Mouse (Mus musculus): ENCODE data around the gene Stmn3. TPM values are rescaled to one million over a fixed set of nuclear protein-coding genes. Genes with fewer than 3 reads are reported as not detected.

The Stmn3 gene
- polyA plus RNA-seq (2015; fragmentation: Nextera tagmentation; extraction: Ambion mirVana), result 0.60 and 0.91 TPM in 2 replicates

GRCm38 (mm10) chr2:181314080-181314810 is at the start of gene Stmn3:
TSS of gene Stmn3 (minus strand) at chr2:181314500.
- Histone ChIP-seq H3K9me3 (replicated peaks) (no peaks in the 10 kb centered on the region), H3K9ac (no peak within 1 kb of the TSS), H3K4me2 (peak within 1 kb of the TSS; percentile 37), H3K27ac (no peak within 1 kb of the TSS), H3K27me3 (peaks cover 86% of the 10 kb centered on the region), H3K4me3 (replicated peaks) (0 out of 2 replicates have a peak within 1 kb of the TSS, but pooled peaks have one; percentile 10), H3K4me1 (replicated peaks) (peaks cover 12% of the 10 kb centered on the region), H3K36me3 (no peaks in the 10 kb centered on the region)
- DNase-seq (peak; percentile 21), ATAC-seq (ENCODE audit: low read depth) (no peak)
- 9% methylated on average over 23 of the region's 23 CpGs for WGBS (ENCODE audit: insufficient replicate concordance)

GRCm38 (mm10) chr2:181363946-181364345 is 49.6 kb upstream of the Stmn3 start:
- WGBS (ENCODE audit: insufficient replicate concordance), result 57% methylated on average over 3 of the region's 3 CpGs
- Histone ChIP-seq H3K36me3 (peaks cover 45% of the 10 kb centered on the region), H3K4me2 (peak overlapping the region; percentile 95), H3K4me3 (replicated peaks) (peak overlapping the region; percentile 88), H3K27ac (0 out of 2 replicates have a peak overlapping the region, but pooled peaks have one; percentile 88), H3K4me1 (replicated peaks) (peaks cover 42% of the 10 kb centered on the region), H3K9ac (peak overlapping the region; percentile 92), H3K27me3 (no peaks in the 10 kb centered on the region), H3K9me3 (replicated peaks) (no peaks in the 10 kb centered on the region)
- DNase-seq (no peak), ATAC-seq (ENCODE audit: low read depth) (no peak)

- Histone ChIP-seq H3K27me3 (no peaks in the 10 kb centered on the region), H3K4me1 (replicated peaks) (no peaks in the 10 kb centered on the region), H3K9ac (no peak overlapping the region), H3K9me3 (replicated peaks) (no peaks in the 10 kb centered on the region), H3K36me3 (peaks cover 99% of the 10 kb centered on the region), H3K4me2 (no peak overlapping the region), H3K27ac (no peak overlapping the region), H3K4me3 (replicated peaks) (no peak overlapping the region)
- DNase-seq, result no peak
- WGBS (ENCODE audit: insufficient replicate concordance), result 74% methylated on average over 3 of the region's 3 CpGs
- no peak for ATAC-seq (ENCODE audit: low read depth)
Observed at GRCm38 (mm10) chr2:181356780-181357179, 42.5 kb upstream of the Stmn3 start.

GRCm38 (mm10) chr2:181342766-181343165 is 28.5 kb upstream of the Stmn3 start:
- Histone ChIP-seq H3K27ac (no peak overlapping the region), H3K27me3 (no peaks in the 10 kb centered on the region), H3K4me2 (no peak overlapping the region), H3K9me3 (replicated peaks) (no peaks in the 10 kb centered on the region), H3K4me1 (replicated peaks) (no peaks in the 10 kb centered on the region), H3K4me3 (replicated peaks) (no peak overlapping the region), H3K9ac (no peak overlapping the region), H3K36me3 (peaks cover 89% of the 10 kb centered on the region)
- ATAC-seq (ENCODE audit: low read depth), result no peak
- DNase-seq, result no peak
- WGBS (ENCODE audit: insufficient replicate concordance), result 85% methylated on average over 6 of the region's 6 CpGs

GRCm38 (mm10) chr2:181340426-181340825 is 26.1 kb upstream of the Stmn3 start:
- Histone ChIP-seq H3K9me3 (replicated peaks) (no peaks in the 10 kb centered on the region), H3K27ac (no peak overlapping the region), H3K4me1 (replicated peaks) (no peaks in the 10 kb centered on the region), H3K27me3 (no peaks in the 10 kb centered on the region), H3K4me3 (replicated peaks) (no peak overlapping the region), H3K4me2 (no peak overlapping the region), H3K36me3 (peaks cover 87% of the 10 kb centered on the region), H3K9ac (no peak overlapping the region)
- ATAC-seq (ENCODE audit: low read depth), result no peak
- DNase-seq, result no peak
- WGBS (ENCODE audit: insufficient replicate concordance), result 78% methylated on average over 4 of the region's 4 CpGs

- H3K4me2 ChIP-seq, result no peak overlapping the region
- H3K9me3 ChIP-seq (replicated peaks), result no peaks in the 10 kb centered on the region
- H3K4me1 ChIP-seq (replicated peaks), result no peaks in the 10 kb centered on the region
- no peak overlapping the region for H3K27ac ChIP-seq
- H3K4me3 ChIP-seq (replicated peaks), result no peak overlapping the region
- 54% methylated on average over 3 of the region's 3 CpGs for WGBS (ENCODE audit: insufficient replicate concordance)
- H3K36me3 ChIP-seq, result peaks cover 82% of the 10 kb centered on the region
- no peak overlapping the region for H3K9ac ChIP-seq
- no peaks in the 10 kb centered on the region for H3K27me3 ChIP-seq
- DNase-seq (peak; percentile 35), ATAC-seq (ENCODE audit: low read depth) (peak; percentile 70)
Observed at GRCm38 (mm10) chr2:181334023-181334422, 19.7 kb upstream of the Stmn3 start.

- Histone ChIP-seq H3K4me3 (replicated peaks) (no peak overlapping the region), H3K27ac (no peak overlapping the region), H3K27me3 (no peaks in the 10 kb centered on the region), H3K9me3 (replicated peaks) (no peaks in the 10 kb centered on the region), H3K4me1 (replicated peaks) (no peaks in the 10 kb centered on the region), H3K36me3 (peaks cover 82% of the 10 kb centered on the region), H3K4me2 (no peak overlapping the region), H3K9ac (no peak overlapping the region)
- DNase-seq (no peak), ATAC-seq (ENCODE audit: low read depth) (no peak)
Observed at GRCm38 (mm10) chr2:181332542-181332941, 18.2 kb upstream of the Stmn3 start.

- H3K4me3 ChIP-seq (replicated peaks), result no peak overlapping the region
- H3K27ac ChIP-seq, result no peak overlapping the region
- no peaks in the 10 kb centered on the region for H3K27me3 ChIP-seq
- no peak overlapping the region for H3K4me2 ChIP-seq
- ATAC-seq (ENCODE audit: low read depth) (no peak), DNase-seq (no peak)
- 79% methylated on average over 2 of the region's 2 CpGs for WGBS (ENCODE audit: insufficient replicate concordance)
- H3K36me3 ChIP-seq, result peaks cover 93% of the 10 kb centered on the region
- H3K4me1 ChIP-seq (replicated peaks), result peaks cover under 1% of the 10 kb centered on the region
- no peak overlapping the region for H3K9ac ChIP-seq
- no peaks in the 10 kb centered on the region for H3K9me3 ChIP-seq (replicated peaks)
Observed at GRCm38 (mm10) chr2:181326098-181326497, 11.8 kb upstream of the Stmn3 start.

- peaks cover 14% of the 10 kb centered on the region for H3K27me3 ChIP-seq
- WGBS (ENCODE audit: insufficient replicate concordance), result 84% methylated on average over 5 of the region's 5 CpGs
- H3K27ac ChIP-seq, result no peak overlapping the region
- H3K9ac ChIP-seq, result no peak overlapping the region
- peaks cover 54% of the 10 kb centered on the region for H3K36me3 ChIP-seq
- H3K4me2 ChIP-seq, result no peak overlapping the region
- H3K4me3 ChIP-seq (replicated peaks), result no peak overlapping the region
- no peaks in the 10 kb centered on the region for H3K9me3 ChIP-seq (replicated peaks)
- peaks cover 18% of the 10 kb centered on the region for H3K4me1 ChIP-seq (replicated peaks)
- DNase-seq (no peak), ATAC-seq (ENCODE audit: low read depth) (no peak)
Observed at GRCm38 (mm10) chr2:181322136-181322535, 7.8 kb upstream of the Stmn3 start.

GRCm38 (mm10) chr2:181320103-181320499 is 5.8 kb upstream of the Stmn3 start:
- DNase-seq (no peak), ATAC-seq (ENCODE audit: low read depth) (peak; percentile 21)
- Histone ChIP-seq H3K4me1 (replicated peaks) (peaks cover 18% of the 10 kb centered on the region), H3K9me3 (replicated peaks) (no peaks in the 10 kb centered on the region), H3K36me3 (peaks cover 33% of the 10 kb centered on the region), H3K27ac (peak overlapping the region; percentile 94), H3K4me2 (peak overlapping the region; percentile 89), H3K4me3 (replicated peaks) (peak overlapping the region; percentile 74), H3K27me3 (peaks cover 34% of the 10 kb centered on the region), H3K9ac (peak overlapping the region; percentile 81)
- 12% methylated on average over 7 of the region's 7 CpGs for WGBS (ENCODE audit: insufficient replicate concordance)

GRCm38 (mm10) chr2:181319248-181320102 is 5.2 kb upstream of the Stmn3 start, which contains the start of gene Rtel1:
TSS of gene Rtel1 (plus strand) at chr2:181319739.
- DNase-seq (peak; percentile 77), ATAC-seq (ENCODE audit: low read depth) (peak; percentile 93)
- Histone ChIP-seq H3K36me3 (peaks cover 27% of the 10 kb centered on the region), H3K9me3 (replicated peaks) (no peaks in the 10 kb centered on the region), H3K27me3 (peaks cover 41% of the 10 kb centered on the region), H3K4me3 (replicated peaks) (peak within 1 kb of the TSS; percentile 74), H3K27ac (peak within 1 kb of the TSS; percentile 94), H3K9ac (peak within 1 kb of the TSS; percentile 81), H3K4me1 (replicated peaks) (peaks cover 18% of the 10 kb centered on the region), H3K4me2 (peak within 1 kb of the TSS; percentile 89)
- WGBS (ENCODE audit: insufficient replicate concordance), result 4% methylated on average over 40 of the region's 40 CpGs
